Mouse (Mus musculus): ENCODE results near the gene Chst4. TPM values are rescaled to one million over a fixed set of nuclear protein-coding genes. Genes with fewer than 3 reads are reported as not detected.

Gene Chst4
- polyA plus RNA-seq, 1 experiment = 11.9 TPM

- DNase-seq = no peak
- WGBS = 49% methylated on average over 8 of the region's 8 CpGs
- Histone ChIP-seq H3K4me3 (replicated peaks; ENCODE audit: extremely low read depth, low read depth, low read length) (no peak overlapping the region), H3K4me1 (ENCODE audit: control insufficient read depth, insufficient read depth, low read length) (no peaks in the 10 kb centered on the region)
- TF ChIP-seq POLR2A (IDR thresholded peaks at IDR 0.05; ENCODE audit: borderline replicate concordance, extremely low read depth, low read depth, low read length) (no peak), CTCF (IDR thresholded peaks at IDR 0.05; ENCODE audit: insufficient read depth, low read length) (no peak)
These were observed 30.5 kb downstream of the Chst4 start for GRCm38 (mm10) chr8:110008995-110009446.

GRCm38 (mm10) chr8:110008228-110008994 is 31.1 kb downstream of the Chst4 start:
- TF ChIP-seq CTCF (IDR thresholded peaks at IDR 0.05; ENCODE audit: insufficient read depth, low read length) (no peak), POLR2A (IDR thresholded peaks at IDR 0.05; ENCODE audit: borderline replicate concordance, extremely low read depth, low read depth, low read length) (no peak)
- Histone ChIP-seq H3K4me1 (ENCODE audit: control insufficient read depth, insufficient read depth, low read length) (no peaks in the 10 kb centered on the region), H3K4me3 (replicated peaks; ENCODE audit: extremely low read depth, low read depth, low read length) (no peak overlapping the region)
- WGBS = 58% methylated on average over 26 of the region's 26 CpGs
- no peak for DNase-seq

GRCm38 (mm10) chr8:110006312-110007023 is 33.1 kb downstream of the Chst4 start:
- no peaks in the 10 kb centered on the region for H3K4me1 ChIP-seq (ENCODE audit: control insufficient read depth, insufficient read depth, low read length)
- H3K4me3 ChIP-seq (replicated peaks; ENCODE audit: extremely low read depth, low read depth, low read length) = no peak overlapping the region
- TF ChIP-seq CTCF (IDR thresholded peaks at IDR 0.05; ENCODE audit: insufficient read depth, low read length) (no peak), POLR2A (IDR thresholded peaks at IDR 0.05; ENCODE audit: borderline replicate concordance, extremely low read depth, low read depth, low read length) (no peak)
- DNase-seq = no peak
- WGBS = 65% methylated on average over 17 of the region's 17 CpGs

- TF ChIP-seq CTCF (IDR thresholded peaks at IDR 0.05; ENCODE audit: insufficient read depth, low read length) (no peak), POLR2A (IDR thresholded peaks at IDR 0.05; ENCODE audit: borderline replicate concordance, extremely low read depth, low read depth, low read length) (no peak)
- no peak for DNase-seq
- 77% methylated on average over 5 of the region's 5 CpGs for WGBS
- peaks cover 2% of the 10 kb centered on the region for H3K4me1 ChIP-seq (ENCODE audit: control insufficient read depth, insufficient read depth, low read length)
- no peak overlapping the region for H3K4me3 ChIP-seq (replicated peaks; ENCODE audit: extremely low read depth, low read depth, low read length)
These were observed 35.2 kb downstream of the Chst4 start for GRCm38 (mm10) chr8:110004300-110004699.

GRCm38 (mm10) chr8:110002953-110003352 is 36.6 kb downstream of the Chst4 start:
- DNase-seq = peak; percentile 30
- peak; percentile 53 for TF ChIP-seq CTCF (IDR thresholded peaks at IDR 0.05; ENCODE audit: insufficient read depth, low read length)
- TF ChIP-seq POLR2A (IDR thresholded peaks at IDR 0.05; ENCODE audit: borderline replicate concordance, extremely low read depth, low read depth, low read length) = no peak
- WGBS = 56% methylated on average over 9 of the region's 9 CpGs
- peaks cover 2% of the 10 kb centered on the region for H3K4me1 ChIP-seq (ENCODE audit: control insufficient read depth, insufficient read depth, low read length)
- H3K4me3 ChIP-seq (replicated peaks; ENCODE audit: extremely low read depth, low read depth, low read length) = no peak overlapping the region

GRCm38 (mm10) chr8:109999974-110000373 is 39.6 kb downstream of the Chst4 start:
- DNase-seq = no peak
- 83% methylated on average over 10 of the region's 10 CpGs for WGBS
- Histone ChIP-seq H3K4me3 (replicated peaks; ENCODE audit: extremely low read depth, low read depth, low read length) (no peak overlapping the region), H3K4me1 (ENCODE audit: control insufficient read depth, insufficient read depth, low read length) (peaks cover 2% of the 10 kb centered on the region)
- no peak for TF ChIP-seq POLR2A (IDR thresholded peaks at IDR 0.05; ENCODE audit: borderline replicate concordance, extremely low read depth, low read depth, low read length)
- TF ChIP-seq CTCF (IDR thresholded peaks at IDR 0.05; ENCODE audit: insufficient read depth, low read length) = no peak

GRCm38 (mm10) chr8:109998066-109998465 is 41.5 kb downstream of the Chst4 start:
- no peak for TF ChIP-seq POLR2A (IDR thresholded peaks at IDR 0.05; ENCODE audit: borderline replicate concordance, extremely low read depth, low read depth, low read length)
- no peak for TF ChIP-seq CTCF (IDR thresholded peaks at IDR 0.05; ENCODE audit: insufficient read depth, low read length)
- DNase-seq = no peak
- H3K4me3 ChIP-seq (replicated peaks; ENCODE audit: extremely low read depth, low read depth, low read length) = no peak overlapping the region
- peaks cover 2% of the 10 kb centered on the region for H3K4me1 ChIP-seq (ENCODE audit: control insufficient read depth, insufficient read depth, low read length)
- 66% methylated on average over 7 of the region's 7 CpGs for WGBS

GRCm38 (mm10) chr8:109997381-109997780 is 42.2 kb downstream of the Chst4 start:
- Histone ChIP-seq H3K4me3 (replicated peaks; ENCODE audit: extremely low read depth, low read depth, low read length) (no peak overlapping the region), H3K4me1 (ENCODE audit: control insufficient read depth, insufficient read depth, low read length) (peaks cover 2% of the 10 kb centered on the region)
- 91% methylated on average over 9 of the region's 9 CpGs for WGBS
- DNase-seq = no peak
- TF ChIP-seq CTCF (IDR thresholded peaks at IDR 0.05; ENCODE audit: insufficient read depth, low read length) (no peak), POLR2A (IDR thresholded peaks at IDR 0.05; ENCODE audit: borderline replicate concordance, extremely low read depth, low read depth, low read length) (no peak)

GRCm38 (mm10) chr8:109992951-109993350 is 46.6 kb downstream of the Chst4 start:
- DNase-seq = no peak
- WGBS = 38% methylated on average over 1 of the region's 1 CpGs

More at GRCm38 (mm10) chr8:109992951-109993350, 46.6 kb downstream of the Chst4 start:
- H3K4me3 ChIP-seq (replicated peaks; ENCODE audit: extremely low read depth, low read depth, low read length) = no peak overlapping the region
- H3K4me1 ChIP-seq (ENCODE audit: control insufficient read depth, insufficient read depth, low read length) = no peaks in the 10 kb centered on the region
- TF ChIP-seq CTCF (IDR thresholded peaks at IDR 0.05; ENCODE audit: insufficient read depth, low read length) = no peak
- no peak for TF ChIP-seq POLR2A (IDR thresholded peaks at IDR 0.05; ENCODE audit: borderline replicate concordance, extremely low read depth, low read depth, low read length)
